In the genomic region with DNA sequence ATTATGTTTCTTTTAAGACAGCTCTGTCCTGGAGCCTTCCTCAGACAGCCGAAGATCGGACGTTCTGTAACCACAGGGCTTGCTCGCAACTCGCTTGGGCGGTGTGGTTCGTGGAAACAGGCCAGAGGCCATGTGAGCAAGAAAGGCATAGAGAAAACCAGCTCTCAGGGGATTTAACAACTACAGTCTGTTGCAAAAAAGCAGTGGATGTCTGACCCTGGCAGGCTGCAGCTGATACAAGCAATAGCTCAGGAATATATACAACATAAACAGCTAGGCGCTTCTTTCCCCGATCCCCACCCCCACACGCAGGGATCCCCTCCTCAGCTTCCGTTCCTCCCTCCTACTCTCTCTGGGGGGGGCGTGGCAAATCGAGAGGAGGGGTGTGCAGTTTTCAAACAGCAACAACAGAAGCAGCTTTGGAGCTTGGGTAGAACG, we compare ENCODE assay signal across 8 mouse cellular contexts. TPM values are rescaled to one million over a fixed set of nuclear protein-coding genes. Genes with fewer than 3 reads are reported as not detected.
DNase-seq lines count a peak whose midpoint lies in the region; ATAC-seq and TF ChIP-seq lines count a peak whose summit lies in the region.

No protein-coding gene starts in this region.

- peaks cover 56% of the 10 kb centered on the region for H3K36me3 ChIP-seq in limb, embryonic 12.5 days
- H3K36me3 ChIP-seq in stomach, postnatal 0 days (ENCODE audit: control insufficient read depth, insufficient read depth, low read length): peaks cover 2% of the 10 kb centered on the region; the same call in 1 of the 2 replicates

- no peak for ATAC-seq in limb, embryonic 12.5 days (ENCODE audit: insufficient number of reproducible peaks, insufficient read depth, low FRiP score, low TSS enrichment, low read depth)
- ATAC-seq in stomach, postnatal 0 days (ENCODE audit: low FRiP score, low TSS enrichment): peak; percentile 21; the same call in 1 of the 2 replicates

- no peak for TF ChIP-seq CTCF in stomach, postnatal 0 days (IDR thresholded peaks at IDR 0.05; ENCODE audit: low read depth)

- peak overlapping the region; percentile 18; the same call in 1 of the 2 replicates for H3K9ac ChIP-seq in limb, embryonic 12.5 days (replicated peaks)
- H3K9ac ChIP-seq in stomach, postnatal 0 days (ENCODE audit: low read length): peak overlapping the region; percentile 27

- 26% methylated on average over 14 of the region's 14 CpGs for WGBS in limb, embryonic 12.5 days
- WGBS in stomach, postnatal 0 days: 26% methylated on average over 14 of the region's 14 CpGs

- H3K9me3 ChIP-seq in limb, embryonic 12.5 days: no peaks in the 10 kb centered on the region
- no peaks in the 10 kb centered on the region for H3K9me3 ChIP-seq in stomach, postnatal 0 days (ENCODE audit: control insufficient read depth, low read length)

- TF ChIP-seq EP300 in stomach, postnatal 0 days (optimal IDR thresholded peaks at IDR 0.05): no peak

- H3K27me3 ChIP-seq in limb, embryonic 12.5 days: no peaks in the 10 kb centered on the region
- H3K27me3 ChIP-seq in stomach, postnatal 0 days (ENCODE audit: control insufficient read depth, insufficient read depth, low read length): no peaks in the 10 kb centered on the region

- peak; percentile 42 to 45 for DNase-seq in cerebellum, postnatal 10 days
- DNase-seq in cerebellum, adult 11 months: no peak
- peak; percentile 24 for DNase-seq in urinary bladder, postnatal 14 days (ENCODE audit: low spot score)
- DNase-seq in urinary bladder, adult 2 months (ENCODE audit: low spot score): no peak
- DNase-seq in stomach, postnatal 0 days (ENCODE audit: low spot score): no peak
- DNase-seq in spleen, adult 12 weeks (ENCODE audit: low spot score): no peak
- DNase-seq in adrenal gland, postnatal 4 days (ENCODE audit: low spot score in 2 of 2): no peak

- H3K4me2 ChIP-seq in limb, embryonic 12.5 days: no peak overlapping the region
- peak overlapping the region; percentile 45 for H3K4me2 ChIP-seq in stomach, postnatal 0 days (replicated peaks; ENCODE audit: low read depth)

- peaks cover 17% of the 10 kb centered on the region for H3K4me1 ChIP-seq in limb, embryonic 12.5 days (replicated peaks)
- no peaks in the 10 kb centered on the region for H3K4me1 ChIP-seq in stomach, postnatal 0 days (replicated peaks; ENCODE audit: control insufficient read depth, insufficient read depth)

- H3K27ac ChIP-seq in limb, embryonic 12.5 days: peak overlapping the region; percentile 73
- peak overlapping the region; percentile 40; the same call in 1 of the 2 replicates for H3K27ac ChIP-seq in stomach, postnatal 0 days (replicated peaks)

- H3K4me3 ChIP-seq in limb, embryonic 12.5 days (replicated peaks): no peak overlapping the region
- H3K4me3 ChIP-seq in stomach, postnatal 0 days (ENCODE audit: low read depth, low read length): peak overlapping the region; percentile 19

RNA-seq across cellular contexts. Expression of a gene that starts 45.6 kb away (rescaled TPM):
- polyA plus RNA-seq in urinary bladder, adult 2 months (2012; rRNA removed): 3.9 and 5.5 TPM in 2 replicates
- polyA plus RNA-seq in limb, embryonic 12.5 days (2016; fragmentation: Nextera tagmentation; extraction: Ambion mirVana): 5.8 and 6.1 TPM in 2 replicates
- 11.6 and 11.8 TPM in 2 replicates for polyA plus RNA-seq in stomach, postnatal 0 days (2015; fragmentation: Nextera tagmentation; extraction: Ambion mirVana)
- total RNA-seq in adrenal gland, postnatal 4 days (2021): 1 to 10 TPM; 8.1 to 9.2 TPM

Comparison
In these comparisons a context has a peak if more than half of its experiments do, and no peak if none do; other contexts are left out.
1. DNase-seq: peak in cerebellum, postnatal 10 days (2 of 2) and urinary bladder, postnatal 14 days (single experiment); none in cerebellum, adult 11 months (single experiment), urinary bladder, adult 2 months (single experiment), stomach, postnatal 0 days (single experiment), spleen, adult 12 weeks (single experiment) and adrenal gland, postnatal 4 days (0 of 2).